Mouse (Mus musculus) lung, adult 2 months (tissue): ENCODE measurements around the gene Wasf1.

Experiments used
- CTCF ChIP-seq: fragments of 200-500 bp; IDR thresholded peaks from 2 replicates; pipeline ENCODE4 v1.5.1; 2011; ENCODE audit warnings: mild to moderate bottlenecking, low read length, control low read depth; ENCODE audit not compliant: insufficient read depth
- POLR2A ChIP-seq: fragments of 200-500 bp; IDR thresholded peaks from 2 replicates; pipeline ENCODE4 v1.6.1; 2011; ENCODE audit warnings: low read depth, mild to moderate bottlenecking, control low read depth, low read length, borderline replicate concordance; ENCODE audit errors: extremely low read depth

- no peak for TF ChIP-seq CTCF
- TF ChIP-seq POLR2A, result no peak
Observed at GRCm38 (mm10) chr10:40844546-40844945, 38.7 kb upstream of the Wasf1 start.
